Mouse (Mus musculus) stomach, embryonic 16.5 days (tissue): ENCODE data around the gene Lag3. TPM values are rescaled to one million over a fixed set of nuclear protein-coding genes. Genes with fewer than 3 reads are reported as not detected.
"Not testable (repeated sequence)": the region's sequence is repeated elsewhere in the genome, so short reads cannot be mapped to it uniquely, and the experiment has no call there.

ENCODE experiments used
- ATAC-seq: fragments of 200-750 bp; cut with Nextera tagmentation; 2 replicates; pipeline ENCODE4 v1.8.0; 2017; ENCODE audit warnings: moderate number of reproducible peaks, moderate TSS enrichment; ENCODE audit not compliant: insufficient read depth, low FRiP score
- H3K27ac ChIP-seq: fragments of 300-500 bp; sonication (generic); 2 replicates; pipeline ENCODE4 v1.5.1; 2014; ENCODE audit warnings: low read length
- H3K27me3 ChIP-seq: fragments of 300-500 bp; sonication (generic); 2 replicates; pipeline ENCODE4 v1.6.1; 2014; ENCODE audit warnings: low read length, control low read depth, mixed read lengths; ENCODE audit not compliant: control insufficient read depth, insufficient read depth
- H3K36me3 ChIP-seq: fragments of 300-500 bp; sonication (generic); 2 replicates; pipeline ENCODE4 v1.6.1; 2014; ENCODE audit warnings: low read length; ENCODE audit not compliant: control insufficient read depth, insufficient read depth
- H3K4me1 ChIP-seq: fragments of 300-500 bp; sonication (generic); 2 replicates; pipeline ENCODE4 v1.6.1; 2014; ENCODE audit warnings: low read length, control low read depth, mixed read lengths; ENCODE audit not compliant: control insufficient read depth, insufficient read depth
- H3K4me2 ChIP-seq: fragments of 300-500 bp; sonication (generic); 2 replicates; pipeline ENCODE4 v1.6.1; 2014; ENCODE audit warnings: low read depth, low read length, mixed read lengths
- H3K4me3 ChIP-seq: fragments of 300-500 bp; sonication (generic); replicated peaks from 2 replicates; pipeline ENCODE4 v1.5.1; 2014; ENCODE audit warnings: mild to moderate bottlenecking, low read length
- H3K9ac ChIP-seq: fragments of 300-500 bp; sonication (generic); 2 replicates; pipeline ENCODE4 v1.6.1; 2014; ENCODE audit warnings: low read length
- H3K9me3 ChIP-seq: fragments of 300-500 bp; sonication (generic); replicated peaks from 2 replicates; pipeline ENCODE4 v1.6.1; 2016; ENCODE audit warnings: low read length, control low read depth; ENCODE audit not compliant: control insufficient read depth
- WGBS: fragments of 180-500 bp; shearing (Covaris S2); extraction: QIAGEN DNeasy Blood & Tissue Kit; methylation state at CpG from one replicate; pipeline ENCODE4 v1.1.7; 2014; 5-methylcytosine and 5-hydroxymethylcytosine counted together
- polyA plus RNA-seq: library from polyadenylated mRNA; unstranded; fragments of >200 nt; fragmentation: Nextera tagmentation; extraction: Ambion mirVana; gene quantifications from 2 replicates; pipeline ENCODE4 v1.2.1, GENCODE M21; 2015

Gene Lag3
- polyA plus RNA-seq, 1 experiment from 2014 or later = 1.3 TPM

- 39% methylated on average over 16 of the region's 16 CpGs for WGBS
- Histone ChIP-seq H3K9me3 (no peaks in the 10 kb centered on the region), H3K4me3 (peak overlapping the region; percentile 61; the same call in 1 of the 2 replicates), H3K27ac (peak overlapping the region; percentile 99), H3K9ac (peak overlapping the region; percentile 81), H3K4me2 (peak overlapping the region; percentile 94), H3K36me3 (no peaks in the 10 kb centered on the region), H3K4me1 (peaks cover 16% of the 10 kb centered on the region), H3K27me3 (0 out of 2 replicates have a peak, but pooled peaks cover 2% of the 10 kb centered on the region)
- no peak for ATAC-seq
These were observed 6.3 kb downstream of the Lag3 start for GRCm38 (mm10) chr6:124904991-124905860.

GRCm38 (mm10) chr6:124904161-124904981 is 7.1 kb downstream of the Lag3 start:
- Histone ChIP-seq H3K9me3 (no peaks in the 10 kb centered on the region), H3K27ac (peak overlapping the region; percentile 99), H3K4me1 (peaks cover 11% of the 10 kb centered on the region), H3K9ac (peak overlapping the region; percentile 81), H3K4me2 (peak overlapping the region; percentile 94), H3K36me3 (no peaks in the 10 kb centered on the region), H3K4me3 (peak overlapping the region; percentile 61), H3K27me3 (no peaks in the 10 kb centered on the region)
- 7% methylated on average over 24 of the region's 24 CpGs for WGBS
- peak; percentile 81 for ATAC-seq

- H3K27me3 ChIP-seq = no peaks in the 10 kb centered on the region
- peak overlapping the region; percentile 61 for H3K4me3 ChIP-seq
- H3K4me1 ChIP-seq = peaks cover 11% of the 10 kb centered on the region
- ATAC-seq = peak; percentile 84
- peak overlapping the region; percentile 81 for H3K9ac ChIP-seq
- H3K9me3 ChIP-seq = no peaks in the 10 kb centered on the region
- H3K36me3 ChIP-seq = no peaks in the 10 kb centered on the region
- 0% methylated on average over 23 of the region's 23 CpGs for WGBS
- peak overlapping the region; percentile 94 for H3K4me2 ChIP-seq
- H3K27ac ChIP-seq = peak overlapping the region; percentile 99
These were observed 7.8 kb downstream of the Lag3 start for GRCm38 (mm10) chr6:124903580-124904151.

- no peak overlapping the region for H3K4me3 ChIP-seq
- H3K27ac ChIP-seq = no peak overlapping the region
- H3K4me1 ChIP-seq = peaks cover 11% of the 10 kb centered on the region
- H3K9ac ChIP-seq = no peak overlapping the region
- H3K4me2 ChIP-seq = no peak overlapping the region
- H3K36me3 ChIP-seq = no peaks in the 10 kb centered on the region
- no peak for ATAC-seq
- H3K27me3 ChIP-seq = no peaks in the 10 kb centered on the region
- H3K9me3 ChIP-seq = no peaks in the 10 kb centered on the region
These were observed 9.7 kb downstream of the Lag3 start for GRCm38 (mm10) chr6:124901851-124902250.

- Histone ChIP-seq H3K4me3 (no peak overlapping the region), H3K9me3 (no peaks in the 10 kb centered on the region), H3K27me3 (no peaks in the 10 kb centered on the region), H3K4me2 (no peak overlapping the region), H3K9ac (no peak overlapping the region), H3K4me1 (peaks cover 11% of the 10 kb centered on the region), H3K36me3 (no peaks in the 10 kb centered on the region), H3K27ac (no peak overlapping the region)
- no peak for ATAC-seq
- 52% methylated on average over 10 of the region's 10 CpGs for WGBS
These were observed 10.6 kb downstream of the Lag3 start for GRCm38 (mm10) chr6:124900801-124901480.

GRCm38 (mm10) chr6:124900056-124900800 is 11.3 kb downstream of the Lag3 start:
- H3K27me3 ChIP-seq = no peaks in the 10 kb centered on the region
- H3K4me3 ChIP-seq = no peak overlapping the region
- H3K9me3 ChIP-seq = no peaks in the 10 kb centered on the region
- no peak overlapping the region for H3K27ac ChIP-seq
- WGBS = 55% methylated on average over 8 of the region's 8 CpGs
- no peaks in the 10 kb centered on the region for H3K36me3 ChIP-seq
- ATAC-seq = no peak
- no peak overlapping the region for H3K9ac ChIP-seq
- no peak overlapping the region for H3K4me2 ChIP-seq
- H3K4me1 ChIP-seq = peaks cover 9% of the 10 kb centered on the region

- no peak overlapping the region for H3K4me2 ChIP-seq
- H3K9ac ChIP-seq = no peak overlapping the region
- WGBS = 32% methylated on average over 3 of the region's 3 CpGs
These were observed 13.1 kb downstream of the Lag3 start for GRCm38 (mm10) chr6:124898359-124898758.

GRCm38 (mm10) chr6:124894113-124894512 is 17.4 kb downstream of the Lag3 start:
- H3K4me3 ChIP-seq, H3K27ac ChIP-seq, H3K36me3 ChIP-seq, ATAC-seq, H3K9ac ChIP-seq, H3K9me3 ChIP-seq, H3K27me3 ChIP-seq, H3K4me2 ChIP-seq, H3K4me1 ChIP-seq: not testable (repeated sequence)
- 91% methylated on average over 2 of the region's 2 CpGs for whole genome bisulfite sequencing

More at GRCm38 (mm10) chr6:124898359-124898758, 13.1 kb downstream of the Lag3 start:
- Histone ChIP-seq H3K36me3 (no peaks in the 10 kb centered on the region), H3K27ac (no peak overlapping the region), H3K4me3 (no peak overlapping the region), H3K27me3 (no peaks in the 10 kb centered on the region), H3K9me3 (no peaks in the 10 kb centered on the region), H3K4me1 (no peaks in the 10 kb centered on the region)
- ATAC-seq = no peak
